Mouse (Mus musculus) gastrocnemius, postnatal 10 days (tissue): ENCODE results near the gene Sh2d3c. TPM values are rescaled to one million over a fixed set of nuclear protein-coding genes. Genes with fewer than 3 reads are reported as not detected.

Experiments used
- DNase-seq: peaks from one replicate; pipeline ENCODE4 v3.0.0; 2021; ENCODE audit warnings: mixed read lengths
- total RNA-seq, 2 experiments: library from RNA; stranded (reverse); gene quantifications; 2 replicates each; pipeline ENCODE4 v1.2.3; 2021

The Sh2d3c gene
- total RNA-seq, 2 experiments from 2014 or later: 13.2 to 16.6 TPM

- DNase-seq: peak; percentile 95
These were observed 36.4 kb downstream of the Sh2d3c start, which contains the start of gene Tor2a for GRCm38 (mm10) chr2:32757056-32757845. Gene Tor2a (plus strand): TSS chr2:32757234.

GRCm38 (mm10) chr2:32758503-32758902, 37.6 kb downstream of the Sh2d3c start:
- no peak for DNase-seq

- no peak for DNase-seq
These were observed 38.1 kb downstream of the Sh2d3c start for GRCm38 (mm10) chr2:32759001-32759400.

- DNase-seq: no peak
These were observed 40.5 kb downstream of the Sh2d3c start for GRCm38 (mm10) chr2:32761361-32761760.

- DNase-seq: no peak
These were observed 41.0 kb downstream of the Sh2d3c start for GRCm38 (mm10) chr2:32761859-32762258.

- DNase-seq: no peak
These were observed 42.5 kb downstream of the Sh2d3c start for GRCm38 (mm10) chr2:32763353-32763752.

GRCm38 (mm10) chr2:32767241-32767640, 46.4 kb downstream of the Sh2d3c start:
- DNase-seq: no peak

GRCm38 (mm10) chr2:32768661-32769285, 47.9 kb downstream of the Sh2d3c start:
- DNase-seq: no peak

- DNase-seq: no peak
These were observed 48.7 kb downstream of the Sh2d3c start for GRCm38 (mm10) chr2:32769327-32770085.

GRCm38 (mm10) chr2:32771886-32772285, 51.0 kb downstream of the Sh2d3c start:
- DNase-seq: no peak

GRCm38 (mm10) chr2:32772626-32773279, 51.9 kb downstream of the Sh2d3c start:
- no peak for DNase-seq

- DNase-seq: peak; percentile 98
These were observed 54.7 kb downstream of the Sh2d3c start, which contains the start of the genes Ttc16 and Ptrh1 for GRCm38 (mm10) chr2:32775359-32776074. Gene Ttc16 (minus strand): TSS chr2:32775633. Gene Ptrh1 (plus strand): TSS chr2:32775786.

- DNase-seq: no peak
These were observed 55.3 kb downstream of the Sh2d3c start for GRCm38 (mm10) chr2:32776192-32776591.

GRCm38 (mm10) chr2:32778081-32778480, 57.2 kb downstream of the Sh2d3c start:
- DNase-seq: no peak

- DNase-seq: peak; percentile 76
These were observed 58.3 kb downstream of the Sh2d3c start for GRCm38 (mm10) chr2:32779131-32779530.

- DNase-seq: no peak
These were observed 58.9 kb downstream of the Sh2d3c start for GRCm38 (mm10) chr2:32779714-32780113.

GRCm38 (mm10) chr2:32781710-32782109, 60.9 kb downstream of the Sh2d3c start:
- DNase-seq: no peak

- no peak for DNase-seq
These were observed 63.3 kb downstream of the Sh2d3c start, which contains the start of gene Cfap157 for GRCm38 (mm10) chr2:32784048-32784681. Gene Cfap157 (minus strand): TSS chr2:32784428.

- DNase-seq: no peak
These were observed 66.3 kb downstream of the Sh2d3c start for GRCm38 (mm10) chr2:32787176-32787575.

GRCm38 (mm10) chr2:32788581-32788980, 67.7 kb downstream of the Sh2d3c start:
- no peak for DNase-seq

GRCm38 (mm10) chr2:32791297-32791696, 70.4 kb downstream of the Sh2d3c start:
- peak; percentile 48 for DNase-seq
